Mouse (Mus musculus) kidney, adult 2 months (tissue): Measurements from ENCODE around the gene Glt8d2. TPM values are rescaled to one million over a fixed set of nuclear protein-coding genes. Genes with fewer than 3 reads are reported as not detected.

Source experiments
- DNase-seq: peaks from one replicate; pipeline ENCODE4 v3.0.0; 2021
- H3K27ac ChIP-seq: fragments of 200-500 bp; 2 replicates; pipeline ENCODE4 v1.5.1; 2012; ENCODE audit warnings: low read depth, low read length, control low read depth, inconsistent platforms; ENCODE audit not compliant: insufficient read depth
- H3K27me3 ChIP-seq: fragments of 200-500 bp; replicated peaks from 2 replicates; pipeline ENCODE4 v1.6.1; 2012; ENCODE audit warnings: mild to moderate bottlenecking, moderate library complexity, low read length, inconsistent platforms; ENCODE audit not compliant: control insufficient read depth, insufficient read depth
- H3K36me3 ChIP-seq: fragments of 200-500 bp; 2 replicates; pipeline ENCODE4 v1.6.1; 2012; ENCODE audit warnings: mild to moderate bottlenecking, moderate library complexity, low read length, inconsistent platforms; ENCODE audit not compliant: control insufficient read depth, insufficient read depth
- H3K4me1 ChIP-seq: fragments of 200-500 bp; 2 replicates; pipeline ENCODE4 v1.6.1; 2011; ENCODE audit warnings: low read length; ENCODE audit not compliant: control insufficient read depth, insufficient read depth
- H3K4me3 ChIP-seq: fragments of 200-500 bp; 2 replicates; pipeline ENCODE4 v1.5.1; 2011; ENCODE audit warnings: mild to moderate bottlenecking, low read depth, low read length, control low read depth; ENCODE audit not compliant: insufficient read depth
- CTCF ChIP-seq: fragments of 200-500 bp; conservative IDR thresholded peaks from 2 replicates; pipeline ENCODE4 v1.5.1; 2011; ENCODE audit warnings: low read depth, mild to moderate bottlenecking, control low read depth, low read length, moderate library complexity, mixed read lengths; ENCODE audit not compliant: insufficient read depth, insufficient read length
- POLR2A ChIP-seq: fragments of 200-500 bp; IDR thresholded peaks from one replicate; pipeline ENCODE4 v1.6.1; 2011; ENCODE audit warnings: low read depth, low read length, control low read depth
- WGBS: fragments of 180-500 bp; shearing (Covaris S2); methylation state at CpG from one replicate; pipeline ENCODE4 v1.1.7; 2018; 5-methylcytosine and 5-hydroxymethylcytosine counted together
- polyA plus RNA-seq: library from polyadenylated mRNA; depleted of rRNA; stranded (reverse); fragments of >200 nt; gene quantifications from 2 replicates; pipeline ENCODE4 v1.2.3, GENCODE M21; 2012

Gene Glt8d2
- polyA plus RNA-seq, 1 experiment = 0.94 TPM

- TF ChIP-seq CTCF = no peak
- TF ChIP-seq POLR2A = no peak
- Histone ChIP-seq H3K36me3 (peaks cover 3% of the 10 kb centered on the region; the same call in 1 of the 2 replicates), H3K27me3 (no peaks in the 10 kb centered on the region), H3K27ac (no peak overlapping the region), H3K4me1 (no peaks in the 10 kb centered on the region), H3K4me3 (no peak overlapping the region)
- DNase-seq = no peak
- 77% methylated on average over 17 of the region's 17 CpGs for WGBS
Observed at GRCm38 (mm10) chr10:82647205-82647811, 43.1 kb downstream of the Glt8d2 start.

- Histone ChIP-seq H3K27ac (no peak overlapping the region), H3K36me3 (peaks cover 4% of the 10 kb centered on the region), H3K4me1 (no peaks in the 10 kb centered on the region), H3K27me3 (no peaks in the 10 kb centered on the region), H3K4me3 (no peak overlapping the region)
- WGBS = 96% methylated on average over 8 of the region's 8 CpGs
- DNase-seq = no peak
- TF ChIP-seq POLR2A (no peak), CTCF (no peak)
Observed at GRCm38 (mm10) chr10:82646083-82646482, 44.4 kb downstream of the Glt8d2 start.

GRCm38 (mm10) chr10:82641481-82641880 lies 49.0 kb downstream of the Glt8d2 start:
- Histone ChIP-seq H3K36me3 (peaks cover 3% of the 10 kb centered on the region), H3K4me1 (no peaks in the 10 kb centered on the region), H3K27ac (no peak overlapping the region), H3K27me3 (no peaks in the 10 kb centered on the region), H3K4me3 (no peak overlapping the region)
- TF ChIP-seq CTCF (no peak), POLR2A (no peak)
- WGBS = 92% methylated on average over 9 of the region's 9 CpGs
- no peak for DNase-seq

- peaks cover 2% of the 10 kb centered on the region for H3K36me3 ChIP-seq
- 92% methylated on average over 8 of the region's 8 CpGs for WGBS
- no peaks in the 10 kb centered on the region for H3K4me1 ChIP-seq
- H3K4me3 ChIP-seq = no peak overlapping the region
- no peaks in the 10 kb centered on the region for H3K27me3 ChIP-seq
- H3K27ac ChIP-seq = no peak overlapping the region
- no peak for DNase-seq
- no peak for TF ChIP-seq CTCF
- no peak for TF ChIP-seq POLR2A
Observed at GRCm38 (mm10) chr10:82639032-82639698, 51.3 kb downstream of the Glt8d2 start.

GRCm38 (mm10) chr10:82636321-82636720 lies 54.1 kb downstream of the Glt8d2 start:
- H3K4me1 ChIP-seq = 0 out of 2 replicates have a peak, but pooled peaks cover under 1% of the 10 kb centered on the region
- no peak for DNase-seq
- H3K36me3 ChIP-seq = peaks cover 1% of the 10 kb centered on the region; the same call in 1 of the 2 replicates
- no peaks in the 10 kb centered on the region for H3K27me3 ChIP-seq
- 90% methylated on average over 3 of the region's 3 CpGs for WGBS
- TF ChIP-seq POLR2A (no peak), CTCF (no peak)
- H3K4me3 ChIP-seq = no peak overlapping the region
- H3K27ac ChIP-seq = no peak overlapping the region

- no peaks in the 10 kb centered on the region for H3K27me3 ChIP-seq
- no peak for TF ChIP-seq POLR2A
- TF ChIP-seq CTCF = no peak
- no peaks in the 10 kb centered on the region; the same call in 1 of the 2 replicates for H3K36me3 ChIP-seq
- H3K4me1 ChIP-seq = peaks cover 7% of the 10 kb centered on the region; the same call in 1 of the 2 replicates
- DNase-seq = no peak
- WGBS = 95% methylated on average over 7 of the region's 7 CpGs
- H3K27ac ChIP-seq = no peak overlapping the region
- no peak overlapping the region for H3K4me3 ChIP-seq
Observed at GRCm38 (mm10) chr10:82634348-82634747, 56.1 kb downstream of the Glt8d2 start.

GRCm38 (mm10) chr10:82632496-82633280 lies 57.8 kb downstream of the Glt8d2 start:
- Histone ChIP-seq H3K27ac (no peak overlapping the region), H3K27me3 (no peaks in the 10 kb centered on the region), H3K4me1 (peaks cover 7% of the 10 kb centered on the region; the same call in 1 of the 2 replicates), H3K36me3 (no peaks in the 10 kb centered on the region), H3K4me3 (no peak overlapping the region)
- DNase-seq = no peak
- 95% methylated on average over 12 of the region's 12 CpGs for WGBS
- TF ChIP-seq POLR2A (no peak), CTCF (no peak)
